Mouse (Mus musculus) neural tube, embryonic 11.5 days (tissue): ENCODE measurements around the gene Nfil3. TPM values are rescaled to one million over a fixed set of nuclear protein-coding genes. Genes with fewer than 3 reads are reported as not detected.

ENCODE experiments used
- ATAC-seq: fragments of 200-750 bp; cut with Nextera tagmentation; 2 replicates; pipeline ENCODE4 v1.8.0; 2017; ENCODE audit warnings: moderate number of reproducible peaks, mild to moderate bottlenecking, moderate TSS enrichment, moderate library complexity; ENCODE audit not compliant: insufficient read depth, low FRiP score, low TSS enrichment
- DNase-seq: peaks from one replicate; pipeline ENCODE4 v3.0.0-alpha.2; 2015; ENCODE audit warnings: low spot score
- H3K27ac ChIP-seq: fragments of 300-500 bp; sonication (generic); 2 replicates; pipeline ENCODE4 v1.5.1; 2014; ENCODE audit warnings: low read depth, mild to moderate bottlenecking, low read length
- H3K27me3 ChIP-seq: fragments of 300-500 bp; sonication (generic); 2 replicates; pipeline ENCODE4 v1.6.1; 2014; ENCODE audit warnings: mild to moderate bottlenecking, low read length, mixed read lengths; ENCODE audit not compliant: control insufficient read depth, insufficient read depth
- H3K36me3 ChIP-seq: fragments of 300-500 bp; sonication (generic); 2 replicates; pipeline ENCODE4 v1.6.1; 2014; ENCODE audit warnings: mild to moderate bottlenecking, low read length, moderate library complexity, mixed read lengths; ENCODE audit not compliant: control insufficient read depth, insufficient read depth
- H3K4me1 ChIP-seq: fragments of 300-500 bp; sonication (generic); 2 replicates; pipeline ENCODE4 v1.6.1; 2014; ENCODE audit warnings: low read length, mixed read lengths; ENCODE audit not compliant: control insufficient read depth, insufficient read depth
- H3K4me2 ChIP-seq: fragments of 300-500 bp; sonication (generic); 2 replicates; pipeline ENCODE4 v1.6.1; 2014; ENCODE audit warnings: low read depth, mild to moderate bottlenecking, moderate library complexity
- H3K4me3 ChIP-seq: fragments of 300-500 bp; sonication (generic); 2 replicates; pipeline ENCODE4 v1.5.1; 2014; ENCODE audit warnings: low read depth, low read length
- H3K9ac ChIP-seq: fragments of 300-500 bp; sonication (generic); 2 replicates; pipeline ENCODE4 v1.6.1; 2014; ENCODE audit warnings: mild to moderate bottlenecking, low read length
- H3K9me3 ChIP-seq: fragments of 300-500 bp; sonication (generic); 2 replicates; pipeline ENCODE4 v1.6.1; 2016; ENCODE audit warnings: low read length; ENCODE audit not compliant: control insufficient read depth
- WGBS: fragments of 180-500 bp; shearing (Covaris S2); extraction: QIAGEN DNeasy Blood & Tissue Kit; methylation state at CpG from one replicate; pipeline ENCODE4 v1.1.7; 2014; 5-methylcytosine and 5-hydroxymethylcytosine counted together
- polyA plus RNA-seq: library from polyadenylated mRNA; unstranded; fragments of >200 nt; fragmentation: Nextera tagmentation; extraction: Ambion mirVana; gene quantifications from 2 replicates; pipeline ENCODE4 v1.2.1, GENCODE M21; 2014

Nfil3 gene
- polyA plus RNA-seq, 1 experiment from 2014 or later = 30.4 TPM

- 91% methylated on average over 16 of the region's 16 CpGs for WGBS
- no peaks in the 10 kb centered on the region for H3K27me3 ChIP-seq
- no peak for DNase-seq
- no peak for ATAC-seq
- H3K4me1 ChIP-seq = no peaks in the 10 kb centered on the region
- no peak overlapping the region for H3K4me3 ChIP-seq
- H3K9me3 ChIP-seq = no peaks in the 10 kb centered on the region
- no peaks in the 10 kb centered on the region for H3K36me3 ChIP-seq
- H3K9ac ChIP-seq = no peak overlapping the region
- H3K4me2 ChIP-seq = no peak overlapping the region
- no peak overlapping the region for H3K27ac ChIP-seq
These were observed 8.1 kb upstream of the Nfil3 start for GRCm38 (mm10) chr13:52989005-52989404.

- no peaks in the 10 kb centered on the region for H3K9me3 ChIP-seq
- no peak overlapping the region for H3K27ac ChIP-seq
- ATAC-seq (no peak), DNase-seq (no peak)
- no peak overlapping the region for H3K9ac ChIP-seq
- H3K4me3 ChIP-seq = no peak overlapping the region
- H3K27me3 ChIP-seq = no peaks in the 10 kb centered on the region
- H3K4me1 ChIP-seq = no peaks in the 10 kb centered on the region
- no peaks in the 10 kb centered on the region for H3K36me3 ChIP-seq
- no peak overlapping the region for H3K4me2 ChIP-seq
- WGBS = 100% methylated on average over 1 of the region's 1 CpGs
These were observed 7.0 kb upstream of the Nfil3 start for GRCm38 (mm10) chr13:52987880-52988279.

- Histone ChIP-seq H3K4me3 (no peak overlapping the region), H3K4me2 (no peak overlapping the region), H3K27me3 (no peaks in the 10 kb centered on the region), H3K27ac (no peak overlapping the region), H3K4me1 (0 out of 2 replicates have a peak, but pooled peaks cover 3% of the 10 kb centered on the region), H3K36me3 (no peaks in the 10 kb centered on the region), H3K9me3 (no peaks in the 10 kb centered on the region), H3K9ac (no peak overlapping the region)
- ATAC-seq (no peak), DNase-seq (no peak)
- WGBS = 77% methylated on average over 10 of the region's 10 CpGs
These were observed 5.4 kb upstream of the Nfil3 start for GRCm38 (mm10) chr13:52986215-52986780.

- Histone ChIP-seq H3K27me3 (no peaks in the 10 kb centered on the region), H3K4me2 (no peak overlapping the region), H3K9ac (no peak overlapping the region), H3K9me3 (no peaks in the 10 kb centered on the region), H3K4me1 (0 out of 2 replicates have a peak, but pooled peaks cover 3% of the 10 kb centered on the region), H3K36me3 (no peaks in the 10 kb centered on the region), H3K4me3 (no peak overlapping the region), H3K27ac (no peak overlapping the region)
- WGBS = 86% methylated on average over 12 of the region's 12 CpGs
- no peak for DNase-seq
- no peak for ATAC-seq
These were observed 4.8 kb upstream of the Nfil3 start for GRCm38 (mm10) chr13:52985508-52986214.

DNA sequence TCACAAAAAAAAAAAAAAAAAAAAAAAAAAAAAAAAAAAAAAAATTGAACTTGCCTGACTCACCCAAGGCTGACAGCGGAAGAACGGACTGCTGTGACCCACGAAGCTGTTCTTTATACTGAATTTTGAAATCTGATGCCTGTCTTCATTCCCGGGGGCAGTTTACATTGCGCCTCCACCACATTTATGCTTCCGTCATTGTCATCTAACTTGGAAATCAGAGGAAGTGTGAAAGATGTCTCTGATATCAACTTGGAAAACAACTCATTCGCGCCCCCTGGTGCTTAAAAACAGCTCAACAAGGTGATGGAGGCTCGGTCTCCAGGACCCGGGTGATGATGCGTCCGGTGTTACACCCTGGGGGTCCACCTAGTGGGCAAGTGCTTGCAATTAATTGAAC, 1.8 kb upstream of the Nfil3 start:
- no peak overlapping the region for H3K27ac ChIP-seq
- H3K9me3 ChIP-seq = no peaks in the 10 kb centered on the region
- no peaks in the 10 kb centered on the region for H3K36me3 ChIP-seq
- no peak overlapping the region for H3K9ac ChIP-seq
- peak overlapping the region; percentile 31; the same call in 1 of the 2 replicates for H3K4me2 ChIP-seq
- H3K4me3 ChIP-seq = peak overlapping the region; percentile 10; the same call in 1 of the 2 replicates
- under 1% methylated on average over 12 of the region's 12 CpGs for WGBS
- ATAC-seq = no peak
- H3K4me1 ChIP-seq = 0 out of 2 replicates have a peak, but pooled peaks cover 3% of the 10 kb centered on the region
- DNase-seq = peak; percentile 91
- H3K27me3 ChIP-seq = no peaks in the 10 kb centered on the region

- Histone ChIP-seq H3K4me3 (peak overlapping the region; percentile 89), H3K9ac (peak overlapping the region; percentile 35), H3K9me3 (no peaks in the 10 kb centered on the region), H3K4me2 (peak overlapping the region; percentile 94), H3K27ac (no peak overlapping the region), H3K4me1 (peaks cover 9% of the 10 kb centered on the region; the same call in 1 of the 2 replicates), H3K27me3 (no peaks in the 10 kb centered on the region), H3K36me3 (no peaks in the 10 kb centered on the region)
- DNase-seq (peak; percentile 51), ATAC-seq (peak; percentile 14; the same call in 1 of the 2 replicates)
- WGBS = 1% methylated on average over 51 of the region's 51 CpGs
These were observed 788 bp upstream of the Nfil3 start for GRCm38 (mm10) chr13:52981441-52982281.

DNA sequence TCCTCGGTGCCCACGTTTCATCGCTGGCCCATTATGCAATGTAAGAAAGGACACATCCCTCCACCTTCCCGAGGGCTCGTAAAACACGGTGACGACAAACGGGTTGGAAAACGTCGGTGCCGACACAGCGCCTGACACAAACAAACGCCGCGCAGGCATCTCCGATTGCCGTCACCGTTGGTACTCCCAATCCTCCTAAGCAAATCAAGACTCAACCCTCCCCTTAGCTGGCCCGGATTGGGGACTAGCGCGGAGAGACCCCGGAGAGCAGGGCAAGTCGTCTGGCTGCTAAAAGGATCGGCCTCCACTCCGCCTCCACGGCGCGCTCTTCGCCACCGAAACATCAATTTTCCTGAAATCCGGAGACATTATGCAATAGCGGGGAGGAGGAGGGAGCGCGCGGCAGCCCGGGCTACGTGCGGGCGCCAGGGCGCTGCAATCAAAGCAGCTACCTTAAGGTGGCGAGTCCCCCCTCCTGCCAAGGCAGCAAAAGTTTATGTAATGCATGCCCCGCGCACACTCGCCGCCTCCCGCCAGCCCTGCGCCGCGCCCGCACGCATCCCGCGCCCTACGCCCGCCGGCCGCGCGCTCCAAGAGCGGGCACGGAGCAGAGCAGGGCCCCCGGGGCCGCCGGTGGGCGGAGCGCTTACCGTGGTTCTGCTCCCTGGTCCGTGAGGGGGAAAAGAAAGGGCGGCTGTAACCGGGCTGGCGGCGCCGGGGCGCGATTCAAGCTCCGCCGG, 492 bp downstream of the Nfil3 start:
- ATAC-seq (peak; percentile 68), DNase-seq (peak; percentile 82)
- peak overlapping the region; percentile 86 for H3K9ac ChIP-seq
- WGBS = 0% methylated on average over 73 of the region's 77 CpGs
- no peaks in the 10 kb centered on the region for H3K9me3 ChIP-seq
- H3K36me3 ChIP-seq = no peaks in the 10 kb centered on the region
- peak overlapping the region; percentile 94 for H3K4me2 ChIP-seq
- H3K27ac ChIP-seq = peak overlapping the region; percentile 96
- H3K27me3 ChIP-seq = no peaks in the 10 kb centered on the region
- H3K4me3 ChIP-seq = peak overlapping the region; percentile 89
- peaks cover 21% of the 10 kb centered on the region; the same call in 1 of the 2 replicates for H3K4me1 ChIP-seq
